ENCODE assay signal across 14 mouse cellular contexts in genomic region chr14:61238751-61239150, GRCm38 (mm10). TPM values are rescaled to one million over a fixed set of nuclear protein-coding genes. Genes with fewer than 3 reads are reported as not detected.
DNase-seq lines count a peak whose midpoint lies in the region; ATAC-seq lines count a peak whose summit lies in the region.
"Had no signal": no experiment of that assay in that cellular context is flagged by ENCODE, and none has a peak within 500 bp of the region (broad histone marks: within the 10 kb centered on the region; RNA-seq: fewer than 3 reads in every experiment).

No protein-coding gene starts in this region.

- H3K27ac ChIP-seq in midbrain, embryonic 11.5 days (ENCODE audit: low read depth, low read length) = no peak overlapping the region
- H3K27ac ChIP-seq in midbrain, embryonic 15.5 days = no peak overlapping the region
- H3K27ac ChIP-seq: embryonic facial prominence, embryonic 10.5 days; forebrain, embryonic 15.5 days; heart, embryonic 10.5 days; layer of hippocampus, adult 2 months had no signal

- DNase-seq in midbrain, embryonic 11.5 days (ENCODE audit: low spot score, missing footprints) = peak; percentile 77
- peak; percentile 15 for DNase-seq in adrenal gland, postnatal 10 days
- peak; percentile 53 to 66 for DNase-seq in left cerebral cortex, postnatal 14 days (ENCODE audit: low spot score in 2 of 2)
- DNase-seq in telencephalon, adult 2 months (ENCODE audit: low read depth, low spot score) = peak; percentile 67
- no peak for DNase-seq in cerebellum, postnatal 25 days
- no peak for DNase-seq in T-cell, adult 2 months (ENCODE audit: low spot score)
- DNase-seq: thymus, adult 18-20 months had no signal

- no peaks in the 10 kb centered on the region for H3K4me1 ChIP-seq in midbrain, embryonic 11.5 days (ENCODE audit: control insufficient read depth, insufficient read depth, low read length)
- peaks cover 3% of the 10 kb centered on the region; the same call in 1 of the 2 replicates for H3K4me1 ChIP-seq in midbrain, embryonic 15.5 days
- H3K4me1 ChIP-seq: embryonic facial prominence, embryonic 10.5 days had no signal

- H3K9ac ChIP-seq in midbrain, embryonic 11.5 days (ENCODE audit: low read length) = no peak overlapping the region
- no peak overlapping the region for H3K9ac ChIP-seq in midbrain, embryonic 15.5 days
- H3K9ac ChIP-seq: forebrain, embryonic 15.5 days had no signal

- H3K36me3 ChIP-seq in midbrain, embryonic 11.5 days (ENCODE audit: control insufficient read depth, insufficient read depth, low read length) = no peaks in the 10 kb centered on the region
- no peaks in the 10 kb centered on the region for H3K36me3 ChIP-seq in midbrain, embryonic 15.5 days (replicated peaks)
- H3K36me3 ChIP-seq: embryonic facial prominence, embryonic 10.5 days; forebrain, embryonic 15.5 days; heart, embryonic 10.5 days had no signal

- no peaks in the 10 kb centered on the region for H3K27me3 ChIP-seq in midbrain, embryonic 11.5 days (ENCODE audit: control insufficient read depth, insufficient read depth, low read length)
- no peaks in the 10 kb centered on the region for H3K27me3 ChIP-seq in midbrain, embryonic 15.5 days (replicated peaks)
- H3K27me3 ChIP-seq: forebrain, embryonic 15.5 days had no signal

- H3K4me3 ChIP-seq in midbrain, embryonic 11.5 days (ENCODE audit: low read depth, low read length) = no peak overlapping the region
- H3K4me3 ChIP-seq in midbrain, embryonic 15.5 days = no peak overlapping the region
- H3K4me3 ChIP-seq: embryonic facial prominence, embryonic 10.5 days; forebrain, embryonic 15.5 days; heart, embryonic 10.5 days; layer of hippocampus, adult 2 months had no signal

- ATAC-seq in midbrain, embryonic 11.5 days (ENCODE audit: low FRiP score) = no peak
- ATAC-seq in midbrain, embryonic 15.5 days (replicated peaks) = no peak
- ATAC-seq: forebrain, embryonic 15.5 days; hindbrain, embryonic 16.5 days had no signal

- WGBS in midbrain, embryonic 11.5 days = 75% methylated on average over 9 of the region's 9 CpGs
- WGBS in midbrain, embryonic 15.5 days = 74% methylated on average over 9 of the region's 9 CpGs

- intact Hi-C loops in left cerebral cortex, postnatal 14 days (cut with DNase I) = no loop called here

- H3K4me2 ChIP-seq in midbrain, embryonic 11.5 days = no peak overlapping the region
- no peak overlapping the region for H3K4me2 ChIP-seq in midbrain, embryonic 15.5 days
- H3K4me2 ChIP-seq: forebrain, embryonic 15.5 days had no signal

- H3K9me3 ChIP-seq in midbrain, embryonic 11.5 days (ENCODE audit: control insufficient read depth, low read length) = no peaks in the 10 kb centered on the region
- no peaks in the 10 kb centered on the region for H3K9me3 ChIP-seq in midbrain, embryonic 15.5 days
- H3K9me3 ChIP-seq: embryonic facial prominence, embryonic 10.5 days; forebrain, embryonic 15.5 days; heart, embryonic 10.5 days had no signal

RNA-seq across cellular contexts. Expression of gene Sgcg, which starts 19.5 kb away (rescaled TPM):
- not detected in 2 replicates for polyA plus RNA-seq in midbrain, embryonic 11.5 days (2014; fragmentation: Nextera tagmentation; extraction: Ambion mirVana)
- polyA plus RNA-seq in midbrain, embryonic 15.5 days (2015; fragmentation: Nextera tagmentation; extraction: Ambion mirVana) = 0.08 and 0.19 TPM in 2 replicates
- total RNA-seq in adrenal gland, postnatal 10 days (2021) = 10 to 100 TPM; 10.2 to 20.1 TPM
- not detected for total RNA-seq in left cerebral cortex, postnatal 14 days (2021)
- total RNA-seq: monocyte, adult 5-6 weeks had no signal
- polyA plus RNA-seq: embryonic facial prominence, embryonic 10.5 days had no signal

Comparison
In these comparisons a context has a peak if more than half of its experiments do, and no peak if none do; other contexts are left out.
1. DNase-seq: peak in midbrain, embryonic 11.5 days (single experiment), adrenal gland, postnatal 10 days (single experiment), left cerebral cortex, postnatal 14 days (2 of 2) and telencephalon, adult 2 months (single experiment); none in cerebellum, postnatal 25 days (0 of 2) and T-cell, adult 2 months (single experiment).
2. RNA of gene Sgcg, which starts 19.5 kb away (total RNA-seq): 10.2 to 20.1 TPM in adrenal gland, postnatal 10 days; not detected in left cerebral cortex, postnatal 14 days; every median in the first group is over 10 times any median in the second.